Mouse (Mus musculus): ENCODE results near the gene Iqck. TPM values are rescaled to one million over a fixed set of nuclear protein-coding genes. Genes with fewer than 3 reads are reported as not detected.
A peak's percentile ranks its signal among the peaks of the same experiment; 100 is the strongest.

Iqck gene
- polyA plus RNA-seq, 2 experiments from 2014 or later, result 0.35 to 0.56 TPM

DNA sequence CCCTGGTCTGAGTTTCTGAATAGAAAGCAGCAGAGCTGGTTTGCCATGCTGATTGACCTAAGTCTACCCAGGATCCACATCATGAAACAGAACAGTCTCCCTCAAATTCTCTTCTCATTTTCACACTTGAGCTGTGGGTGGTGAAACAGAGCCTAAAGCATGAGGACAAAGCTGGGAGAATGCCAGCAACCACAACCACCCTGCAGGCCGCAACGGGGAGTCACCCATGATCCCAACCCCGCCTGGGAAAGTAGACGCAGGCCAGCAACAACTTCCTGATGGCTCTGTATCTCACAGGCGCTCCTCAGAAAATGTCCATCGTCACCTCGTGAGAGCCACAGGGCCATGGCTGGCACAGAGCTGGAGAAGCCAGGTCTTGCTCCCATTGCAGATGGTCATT lies 4.0 kb upstream of the Iqck start:
- no peak for ATAC-seq

GRCm38 (mm10) chr7:118852611-118853010 lies 2.9 kb upstream of the Iqck start:
- ATAC-seq, result no peak

DNA sequence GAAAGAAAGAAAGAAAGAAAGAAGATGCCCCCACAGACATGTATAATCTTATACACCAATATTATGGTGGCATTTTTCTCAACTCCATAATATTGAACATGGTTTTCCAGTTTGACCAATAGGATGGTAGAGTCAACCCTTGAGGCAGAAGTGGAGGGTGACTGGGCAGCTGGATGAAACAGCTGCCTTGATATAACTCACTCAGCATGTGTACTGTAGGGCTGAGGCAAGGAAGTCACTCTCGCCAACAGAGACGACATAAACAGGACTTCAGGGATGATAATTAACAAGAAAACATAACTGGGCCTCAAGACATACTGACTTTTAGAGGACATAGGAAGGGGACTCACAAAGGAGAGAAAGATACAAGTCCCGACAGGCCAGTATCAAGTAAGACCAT lies 946 bp upstream of the Iqck start:
- ATAC-seq, result no peak

DNA sequence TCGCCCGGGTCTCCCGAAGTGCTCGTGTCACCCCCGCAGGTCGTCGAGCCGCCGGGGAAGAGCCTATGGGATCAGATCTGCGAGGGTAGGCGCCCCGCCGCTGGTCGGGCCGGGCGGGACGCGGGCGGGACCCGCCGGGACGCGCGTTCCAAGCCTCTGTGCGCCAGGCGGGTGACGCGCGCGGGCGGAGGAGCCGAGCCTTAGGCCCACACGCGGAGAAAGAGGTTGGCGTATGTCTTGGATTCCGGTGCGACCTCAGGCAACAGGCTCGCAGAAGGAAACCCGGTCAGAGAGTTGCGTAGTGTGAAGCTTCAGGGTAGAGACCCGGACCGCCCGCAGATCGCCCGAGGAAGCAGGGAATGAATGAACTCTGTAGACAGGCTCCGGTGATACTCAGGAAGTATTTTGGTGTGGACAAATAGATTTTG lies 339 bp downstream of the Iqck start, which contains the start of gene Knop1:
Gene Knop1 (minus strand): TSS at position 378 of the 428 bp plus-strand sequence.
- peak; percentile 24 for ATAC-seq

DNA sequence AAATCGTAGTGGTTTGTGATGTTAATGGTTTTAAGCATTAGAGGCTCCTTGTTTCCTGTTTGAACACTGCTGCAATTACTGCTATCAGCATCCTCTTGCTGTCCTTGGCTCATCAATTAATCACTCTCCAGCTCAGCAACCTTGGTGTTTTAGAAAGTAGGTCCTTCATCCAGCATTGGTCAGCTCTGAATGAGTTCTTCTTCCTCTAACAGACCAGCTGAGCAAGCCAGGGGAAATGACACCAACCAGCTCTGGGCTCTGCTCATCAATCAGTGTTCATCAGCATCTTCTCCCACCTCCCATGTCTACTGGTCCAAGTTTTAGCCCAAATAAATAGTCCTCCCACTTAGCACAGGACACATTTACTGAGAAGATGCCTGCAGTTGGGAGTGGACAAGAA lies 3.1 kb downstream of the Iqck start:
- no peak for ATAC-seq

DNA sequence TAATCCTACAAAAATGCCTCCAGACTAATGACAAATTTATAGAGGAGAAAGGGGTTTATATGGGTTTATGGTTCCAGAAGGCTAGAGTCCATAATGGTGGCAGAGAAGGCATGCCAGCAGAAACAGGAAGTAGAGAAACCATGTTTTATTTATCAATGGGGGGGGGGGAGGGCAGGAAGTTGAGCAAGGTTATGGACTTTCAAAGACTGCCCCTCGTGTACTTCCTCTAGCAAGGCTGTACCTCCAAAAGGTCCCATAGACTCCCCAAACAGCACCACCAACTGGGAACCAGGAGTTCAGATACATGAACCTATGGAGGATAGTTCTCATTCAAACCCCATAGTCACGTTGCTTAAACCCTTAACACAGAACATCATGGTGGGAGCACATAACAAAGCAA lies 9.8 kb downstream of the Iqck start:
- no peak for ATAC-seq

- no peak for ATAC-seq
Measured at GRCm38 (mm10) chr7:118879466-118880029, 24.0 kb downstream of the Iqck start.

GRCm38 (mm10) chr7:118883957-118884356 lies 28.4 kb downstream of the Iqck start:
- no peak for ATAC-seq

- no peak for ATAC-seq
Measured at GRCm38 (mm10) chr7:118884969-118885368, 29.4 kb downstream of the Iqck start.

- no peak for ATAC-seq
Measured at GRCm38 (mm10) chr7:118887303-118888055, 31.9 kb downstream of the Iqck start.

- ATAC-seq, result no peak
Measured at GRCm38 (mm10) chr7:118889046-118889680, 33.6 kb downstream of the Iqck start.

GRCm38 (mm10) chr7:118895469-118896450 lies 40.2 kb downstream of the Iqck start:
- no peak for ATAC-seq

DNA sequence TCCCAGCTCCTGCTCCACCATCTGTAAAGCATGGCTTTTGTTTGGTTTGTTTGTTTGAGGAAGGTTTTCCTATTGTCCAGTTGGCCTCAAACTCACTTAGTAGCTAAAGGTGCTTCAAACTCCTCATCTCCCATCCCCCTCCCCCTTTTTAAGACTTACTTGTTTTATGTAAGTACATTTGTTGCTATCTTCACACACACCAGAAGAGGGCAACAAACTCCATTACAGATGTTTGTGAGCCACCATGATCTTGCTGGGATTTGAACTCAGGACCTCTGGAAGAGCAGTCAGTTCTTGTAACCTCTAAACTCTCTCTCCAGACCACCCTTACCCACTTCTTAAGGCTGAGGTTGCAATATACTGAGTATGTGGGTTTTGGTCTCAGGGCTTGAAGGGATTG lies 42.5 kb downstream of the Iqck start:
- ATAC-seq, result no peak

GRCm38 (mm10) chr7:118900090-118900489 lies 44.5 kb downstream of the Iqck start:
- ATAC-seq, result no peak

- no peak for ATAC-seq
Measured at GRCm38 (mm10) chr7:118902944-118903343, 47.4 kb downstream of the Iqck start.

DNA sequence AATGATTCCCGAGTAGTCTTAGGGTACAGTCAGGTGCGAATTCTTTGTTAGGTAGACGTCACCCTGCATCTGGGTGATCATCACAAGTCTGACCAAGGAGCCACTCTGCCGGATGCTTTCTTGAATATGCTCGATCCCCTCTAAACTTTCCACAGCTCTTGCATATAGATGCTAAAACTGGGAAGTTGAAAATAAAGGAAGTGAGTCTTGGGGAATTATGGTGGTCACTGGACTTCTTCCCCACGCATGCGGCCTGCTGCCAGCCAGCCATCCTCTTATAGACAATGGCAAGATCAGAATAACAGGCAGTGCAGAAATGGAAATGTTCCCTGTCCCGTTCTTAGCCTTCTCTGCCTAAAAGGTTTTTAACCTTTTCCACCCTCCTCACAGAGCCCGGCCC lies 48.3 kb downstream of the Iqck start:
- ATAC-seq, result no peak

- ATAC-seq, result no peak
Measured at GRCm38 (mm10) chr7:118904530-118904929, 49.0 kb downstream of the Iqck start.

DNA sequence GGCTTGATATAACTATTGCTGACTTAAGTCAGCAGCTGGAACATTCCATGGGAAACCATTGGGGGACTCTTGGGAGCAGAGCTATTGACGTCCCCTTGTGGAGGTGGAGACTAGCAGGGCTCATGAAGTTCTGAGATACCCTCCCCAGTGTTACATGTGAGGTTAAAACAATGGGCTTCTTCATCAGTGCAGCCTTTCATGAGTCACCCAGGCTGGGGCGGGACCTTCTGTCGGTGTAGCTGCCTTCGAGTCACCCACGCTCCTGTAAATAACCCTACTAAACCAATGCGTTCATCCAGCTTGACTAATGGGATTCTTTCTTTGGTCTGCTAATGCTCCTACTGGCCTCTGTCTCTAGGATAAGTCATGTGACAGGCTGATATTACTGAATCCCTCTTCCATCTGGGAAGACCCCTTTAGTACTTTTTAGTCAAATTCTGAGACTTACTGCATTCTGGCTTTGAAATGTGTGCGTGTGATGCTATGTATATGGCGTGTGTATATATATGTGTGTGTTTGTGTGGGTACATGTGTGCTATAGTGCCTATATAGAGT lies 53.5 kb downstream of the Iqck start:
- ATAC-seq, result no peak

DNA sequence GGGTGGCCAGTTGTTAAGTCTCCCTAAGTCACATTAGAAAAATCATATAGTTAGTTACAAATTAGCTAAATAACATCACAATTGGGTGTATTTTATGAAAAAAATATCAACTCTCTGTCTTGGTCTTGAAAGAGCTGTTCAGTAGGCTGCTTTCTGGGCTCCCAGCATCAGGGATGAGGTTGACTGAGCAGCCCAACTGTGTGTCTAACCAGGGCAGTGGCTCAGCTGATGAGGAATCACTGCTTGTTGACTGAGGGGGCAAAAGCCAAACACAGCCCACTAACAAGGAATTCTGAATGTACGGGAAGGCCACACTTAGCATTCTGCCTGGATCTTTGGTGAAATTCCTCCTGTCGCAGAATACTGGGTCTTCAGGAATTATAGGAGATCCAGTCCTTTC lies 54.9 kb downstream of the Iqck start:
- no peak for ATAC-seq

- no peak for ATAC-seq
Measured at GRCm38 (mm10) chr7:118911170-118911569, 55.6 kb downstream of the Iqck start.

DNA sequence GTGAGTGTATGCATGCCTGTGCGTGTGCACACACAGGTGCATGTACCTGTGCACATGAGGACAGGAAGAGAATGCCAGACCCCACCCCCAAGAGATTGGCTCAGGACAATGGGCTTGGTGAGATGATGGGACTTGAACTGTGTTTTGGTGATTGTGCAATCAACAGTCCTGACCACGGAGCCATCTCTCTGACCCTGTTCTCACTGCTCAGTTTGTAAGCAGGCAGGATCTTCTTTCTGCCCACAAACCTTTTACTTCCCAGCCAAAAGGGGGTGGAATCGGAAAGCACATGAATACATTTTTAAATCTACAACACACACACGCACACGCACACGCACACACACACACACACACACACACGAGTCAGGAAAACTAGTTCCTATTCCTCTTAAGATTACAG lies 56.0 kb downstream of the Iqck start:
- no peak for ATAC-seq

GRCm38 (mm10) chr7:118912049-118912490 lies 56.5 kb downstream of the Iqck start:
- no peak for ATAC-seq
